Mouse (Mus musculus) brown adipose tissue, adult 24 weeks (tissue): ENCODE data around the gene Olfr930. TPM values are rescaled to one million over a fixed set of nuclear protein-coding genes. Genes with fewer than 3 reads are reported as not detected.

Experiments used
- H3K27ac ChIP-seq: fragments of 200-500 bp; replicated peaks from 2 replicates; pipeline ENCODE4 v1.5.1; 2012; ENCODE audit warnings: low read depth, mild to moderate bottlenecking, low read length
- H3K4me1 ChIP-seq: fragments of 200-500 bp; 2 replicates; pipeline ENCODE4 v1.6.1; 2012; ENCODE audit warnings: low read length, mixed read lengths; ENCODE audit not compliant: control insufficient read depth, insufficient read depth, insufficient read length
- H3K4me3 ChIP-seq: fragments of 200-500 bp; 2 replicates; pipeline ENCODE4 v1.5.1; 2012; ENCODE audit warnings: low read depth, mild to moderate bottlenecking, low read length, moderate library complexity; ENCODE audit not compliant: insufficient read depth
- polyA plus RNA-seq: library from polyadenylated mRNA; stranded (reverse); fragments of >200 nt; gene quantifications from 2 replicates; pipeline ENCODE4 v1.2.4, GENCODE M21; 2012; ENCODE audit not compliant: missing spikeins, insufficient read depth, insufficient read length

Olfr930 gene
- not detected in 2 replicates for polyA plus RNA-seq

GRCm38 (mm10) chr9:38929509-38929908 lies at the start of gene Olfr930:
Gene Olfr930, plus strand, starts transcription at chr9:38929809.
- Histone ChIP-seq H3K4me1 (no peaks in the 10 kb centered on the region), H3K4me3 (no peak within 1 kb of the TSS), H3K27ac (no peak within 1 kb of the TSS)

- Histone ChIP-seq H3K4me3 (0 out of 2 replicates have a peak overlapping the region, but pooled peaks have one; percentile 13), H3K27ac (no peak overlapping the region), H3K4me1 (no peaks in the 10 kb centered on the region)
Observed at GRCm38 (mm10) chr9:38953401-38954123, 24.0 kb downstream of the Olfr930 start.

- Histone ChIP-seq H3K4me3 (no peak overlapping the region), H3K27ac (no peak overlapping the region), H3K4me1 (no peaks in the 10 kb centered on the region)
Observed at GRCm38 (mm10) chr9:38954124-38954416, 24.5 kb downstream of the Olfr930 start.

- Histone ChIP-seq H3K4me3 (no peak within 1 kb of the TSS), H3K4me1 (no peaks in the 10 kb centered on the region), H3K27ac (no peak within 1 kb of the TSS)
Observed at GRCm38 (mm10) chr9:38972013-38972412, 42.4 kb downstream of the Olfr930 start, which contains the start of gene Olfr933. Gene Olfr933, plus strand, starts transcription at chr9:38972313.

Other genes starting within 250 kb of the Olfr930 start
- gene Olfr919, start 226.1 kb upstream of the Olfr930 start, polyA plus RNA-seq = not detected in 2 replicates
- gene Vwa5a, start 211.5 kb upstream of the Olfr930 start, polyA plus RNA-seq = 28.3 and 35.4 TPM in 2 replicates
- gene Olfr920, start 177.5 kb upstream of the Olfr930 start, polyA plus RNA-seq = not detected in 2 replicates
- gene Olfr921, start 156.7 kb upstream of the Olfr930 start, polyA plus RNA-seq = not detected in 2 replicates
- gene Olfr922, start 115.2 kb upstream of the Olfr930 start, polyA plus RNA-seq = not detected in 2 replicates
- not detected in 2 replicates for gene Olfr923, start 103.3 kb upstream of the Olfr930 start, polyA plus RNA-seq
- gene Olfr924, start 85.4 kb upstream of the Olfr930 start, polyA plus RNA-seq = not detected in 2 replicates
- gene Olfr26, start 74.7 kb upstream of the Olfr930 start, polyA plus RNA-seq = not detected in 2 replicates
- not detected in 2 replicates for gene Olfr926, start 52.7 kb upstream of the Olfr930 start, polyA plus RNA-seq
- not detected in 2 replicates for gene Olfr933, start 42.5 kb downstream of the Olfr930 start, polyA plus RNA-seq
- not detected in 2 replicates for gene Olfr934, start 58.5 kb downstream of the Olfr930 start, polyA plus RNA-seq
- gene Olfr935, start 69.9 kb downstream of the Olfr930 start, polyA plus RNA-seq = not detected in 2 replicates
- gene Olfr146, start 93.6 kb downstream of the Olfr930 start, polyA plus RNA-seq = not detected in 2 replicates
- gene Olfr937, start 135.1 kb downstream of the Olfr930 start, polyA plus RNA-seq = not detected in 2 replicates
- not detected in 2 replicates for gene Olfr938, start 149.1 kb downstream of the Olfr930 start, polyA plus RNA-seq
- gene Olfr27, start 198.3 kb downstream of the Olfr930 start, polyA plus RNA-seq = not detected in 2 replicates
- not detected in 2 replicates for gene Olfr943, start 236.5 kb downstream of the Olfr930 start, polyA plus RNA-seq